Mouse (Mus musculus) megakaryocyte, embryonic 14.5 days (primary cell): Measurements from ENCODE around the gene Rapgef4. TPM values are rescaled to one million over a fixed set of nuclear protein-coding genes. Genes with fewer than 3 reads are reported as not detected.

Experiments used
- H3K27me3 ChIP-seq: replicated peaks from 2 replicates; pipeline ENCODE3; 2012; ENCODE audit warnings: inconsistent platforms
- H3K36me3 ChIP-seq: replicated peaks from 2 replicates; pipeline ENCODE3; 2012; ENCODE audit warnings: low read length, inconsistent platforms, mixed read lengths
- H3K4me1 ChIP-seq: 2 replicates; pipeline ENCODE4 v1.6.1; 2012; ENCODE audit warnings: inconsistent platforms
- H3K4me3 ChIP-seq: replicated peaks from 2 replicates; pipeline ENCODE3; 2012; ENCODE audit warnings: moderate library complexity, mild to moderate bottlenecking, inconsistent platforms
- H3K9me3 ChIP-seq: 2 replicates; pipeline ENCODE4 v1.6.1; 2012; ENCODE audit warnings: inconsistent platforms
- FLI1 ChIP-seq: IDR thresholded peaks from 2 replicates; pipeline ENCODE4 v1.6.1; 2012; ENCODE audit warnings: low read length, inconsistent platforms, mixed read lengths
- GATA1 ChIP-seq: IDR thresholded peaks from 3 replicates; pipeline ENCODE4 v1.6.1; 2012; ENCODE audit warnings: mixed read lengths, low read length, inconsistent platforms, borderline replicate concordance
- polyA plus RNA-seq: library from polyadenylated mRNA; stranded (reverse); fragments of >175 nt; gene quantifications from 2 replicates; pipeline ENCODE4 v1.2.3, GENCODE M21; 2012; ENCODE audit warnings: low replicate concordance; ENCODE audit not compliant: insufficient read depth

Rapgef4 gene
- polyA plus RNA-seq, 1 experiment, result not detected

DNA sequence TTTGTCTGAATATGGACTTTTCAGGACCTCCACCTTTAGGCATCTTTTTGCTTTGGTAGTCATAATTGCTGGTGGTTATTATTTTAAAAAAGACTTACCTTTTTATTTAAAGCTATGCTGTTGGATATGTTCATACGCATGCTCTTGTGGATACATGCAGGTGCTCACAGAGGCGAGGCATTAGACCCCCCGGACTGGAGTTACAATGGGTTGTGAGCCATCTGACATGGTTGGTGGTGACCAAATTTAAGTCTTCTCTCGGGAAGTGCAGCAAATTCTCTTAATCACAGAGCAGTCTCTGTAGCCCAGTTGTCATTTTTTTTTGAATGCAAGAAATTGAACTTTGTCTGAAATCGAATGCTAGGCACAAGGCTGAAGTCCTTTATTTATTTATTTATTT is 40.4 kb downstream of the Rapgef4 start:
- H3K4me1 ChIP-seq, result peaks cover 3% of the 10 kb centered on the region; the same call in 1 of the 2 replicates
- peaks cover 19% of the 10 kb centered on the region for H3K9me3 ChIP-seq
- peaks cover 2% of the 10 kb centered on the region for H3K27me3 ChIP-seq
- TF ChIP-seq FLI1 (no peak), GATA1 (no peak)
- H3K36me3 ChIP-seq, result no peaks in the 10 kb centered on the region
- H3K4me3 ChIP-seq, result no peak overlapping the region

DNA sequence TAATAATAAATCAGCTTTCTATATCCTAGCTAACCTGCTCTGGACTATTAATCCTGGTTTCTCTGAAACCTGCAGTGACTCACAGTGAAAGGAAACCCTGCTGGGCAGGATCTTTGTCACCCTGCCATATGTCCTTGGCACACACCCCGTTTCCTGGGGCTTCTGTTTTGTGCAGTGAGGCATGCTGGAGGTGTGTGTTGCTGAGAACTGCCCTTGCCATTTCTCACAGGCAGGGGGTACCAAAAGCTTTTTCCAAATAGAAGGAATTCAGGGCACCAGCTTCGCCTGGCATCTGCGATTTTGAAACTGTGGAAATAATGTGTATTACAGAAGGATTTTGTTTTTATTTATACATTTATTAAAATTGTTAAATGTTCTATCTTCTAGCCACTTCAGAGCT is 40.8 kb downstream of the Rapgef4 start:
- peaks cover 5% of the 10 kb centered on the region; the same call in 1 of the 2 replicates for H3K4me1 ChIP-seq
- no peak overlapping the region for H3K4me3 ChIP-seq
- H3K9me3 ChIP-seq, result peaks cover 19% of the 10 kb centered on the region
- H3K36me3 ChIP-seq, result no peaks in the 10 kb centered on the region
- no peak for TF ChIP-seq GATA1
- no peak for TF ChIP-seq FLI1
- H3K27me3 ChIP-seq, result peaks cover 2% of the 10 kb centered on the region

DNA sequence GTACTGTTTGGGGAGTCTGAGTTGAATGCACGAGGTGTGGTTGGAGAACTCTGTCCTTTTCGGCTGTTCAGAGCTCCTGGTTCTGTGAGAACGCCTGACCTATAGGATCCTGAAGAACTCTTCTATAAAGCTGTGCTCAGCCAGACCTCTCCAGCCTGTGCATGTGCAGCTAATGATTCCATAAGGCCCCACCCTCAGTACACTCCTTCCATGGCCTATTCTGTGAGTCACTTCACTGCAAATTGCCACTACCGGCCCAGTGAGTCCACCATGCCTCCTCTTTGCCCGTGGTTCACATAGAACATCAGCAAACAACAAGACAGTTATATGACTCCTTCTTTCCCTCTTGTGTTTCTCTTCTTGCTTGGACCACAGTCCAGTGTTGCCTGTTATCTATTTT is 42.8 kb downstream of the Rapgef4 start:
- H3K4me3 ChIP-seq, result no peak overlapping the region

DNA sequence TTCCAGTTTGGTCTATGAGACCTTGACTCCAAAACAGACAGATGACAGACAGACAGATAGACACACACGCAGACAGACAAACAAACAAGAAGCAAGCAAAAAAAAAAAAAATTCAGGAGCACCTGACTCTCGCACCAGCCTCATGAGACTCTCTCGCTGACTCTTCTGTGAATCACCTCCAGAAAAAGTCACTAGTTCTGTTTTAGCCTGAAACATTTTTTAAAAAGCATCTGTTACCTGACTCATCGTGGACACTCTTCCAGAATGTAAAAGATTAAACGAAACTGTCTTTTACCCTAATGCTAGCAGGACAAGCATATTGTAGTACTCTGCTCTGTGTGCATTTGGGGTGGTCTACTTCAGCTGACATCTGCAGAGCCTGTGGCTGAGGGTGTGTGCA is 44.6 kb downstream of the Rapgef4 start:
- Histone ChIP-seq H3K4me3 (no peak overlapping the region), H3K36me3 (no peaks in the 10 kb centered on the region), H3K9me3 (peaks cover 19% of the 10 kb centered on the region), H3K4me1 (peaks cover 11% of the 10 kb centered on the region; the same call in 1 of the 2 replicates), H3K27me3 (peaks cover 2% of the 10 kb centered on the region)
- TF ChIP-seq FLI1, result no peak
- no peak for TF ChIP-seq GATA1

More for the DNA sequence above, 42.8 kb downstream of the Rapgef4 start:
- Histone ChIP-seq H3K9me3 (peaks cover 19% of the 10 kb centered on the region), H3K27me3 (peaks cover 2% of the 10 kb centered on the region), H3K36me3 (no peaks in the 10 kb centered on the region), H3K4me1 (peaks cover 11% of the 10 kb centered on the region; the same call in 1 of the 2 replicates)
- no peak for TF ChIP-seq GATA1
- no peak for TF ChIP-seq FLI1

DNA sequence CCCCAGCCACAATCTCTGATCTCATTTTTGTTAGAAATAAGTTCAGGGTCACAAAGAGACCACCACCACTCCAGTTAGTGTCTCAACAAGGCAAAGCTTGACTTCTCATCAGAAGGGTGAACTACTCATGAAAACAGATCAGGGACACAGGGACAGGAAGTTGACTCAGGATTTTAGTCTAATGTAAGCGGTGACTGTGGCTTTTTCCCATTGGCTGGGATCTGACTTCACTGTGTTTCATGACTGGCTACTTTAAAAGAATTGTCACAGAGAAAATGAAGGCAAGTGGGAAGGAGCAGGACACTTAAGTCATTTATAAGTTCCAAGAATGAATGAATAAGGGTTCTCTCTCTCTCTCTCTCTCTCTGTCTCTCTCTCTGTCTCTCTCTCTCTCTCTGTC is 45.5 kb downstream of the Rapgef4 start:
- H3K36me3 ChIP-seq, result no peaks in the 10 kb centered on the region
- peaks cover 2% of the 10 kb centered on the region for H3K27me3 ChIP-seq
- H3K9me3 ChIP-seq, result peaks cover 19% of the 10 kb centered on the region
- no peak overlapping the region for H3K4me3 ChIP-seq
- TF ChIP-seq GATA1 (no peak), FLI1 (no peak)
- peaks cover 11% of the 10 kb centered on the region for H3K4me1 ChIP-seq

DNA sequence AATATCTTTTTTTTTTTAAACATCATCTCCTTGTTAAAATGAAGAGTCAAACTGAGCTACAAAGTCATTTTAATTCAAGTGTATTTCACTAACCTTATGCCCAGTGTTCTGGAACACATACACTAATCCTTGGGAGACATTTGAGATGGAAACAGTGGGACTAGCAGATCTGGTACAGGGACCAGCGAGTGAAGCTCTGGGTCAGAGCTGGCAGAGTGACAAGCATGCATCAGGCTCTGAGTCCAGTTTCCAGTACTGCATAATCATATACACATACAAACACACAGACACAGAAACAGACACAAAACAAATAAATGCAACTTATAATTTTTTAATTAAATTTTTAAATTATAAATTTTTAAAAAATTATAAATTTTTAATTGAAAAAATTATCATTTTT is 48.0 kb downstream of the Rapgef4 start:
- Histone ChIP-seq H3K4me1 (peaks cover 17% of the 10 kb centered on the region), H3K27me3 (peaks cover 2% of the 10 kb centered on the region)
- no peak for TF ChIP-seq FLI1
- TF ChIP-seq GATA1, result no peak

DNA sequence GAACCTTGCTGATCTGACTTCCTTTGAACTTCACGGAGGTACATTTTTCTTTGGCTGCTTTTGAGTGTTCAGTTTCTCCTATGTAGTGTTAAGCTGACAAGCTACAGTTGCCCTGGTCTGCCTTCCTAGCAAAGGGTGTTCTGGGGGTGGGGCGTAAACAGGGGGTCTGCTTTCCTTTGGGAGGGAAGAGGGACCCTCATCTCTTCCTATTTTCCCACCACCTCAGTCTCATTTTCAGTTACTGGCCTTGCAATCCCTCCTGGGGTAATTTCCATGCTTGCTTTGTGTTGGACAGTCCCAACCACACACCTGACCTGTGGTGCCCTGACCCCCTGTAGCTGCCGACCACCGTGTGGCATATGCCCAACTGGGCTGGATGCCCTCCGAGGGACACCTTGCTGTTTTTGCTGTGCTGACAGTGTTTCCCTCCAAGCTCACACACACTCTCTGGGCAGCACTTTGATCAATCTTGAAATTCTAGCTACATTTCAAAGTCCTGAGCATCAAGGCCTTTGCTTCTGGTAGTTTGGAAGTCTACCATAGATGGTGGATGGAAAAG is 48.6 kb downstream of the Rapgef4 start:
- H3K4me3 ChIP-seq, result no peak overlapping the region
- H3K4me1 ChIP-seq, result peaks cover 17% of the 10 kb centered on the region
- no peaks in the 10 kb centered on the region for H3K36me3 ChIP-seq
- TF ChIP-seq FLI1, result no peak
- no peak for TF ChIP-seq GATA1
- peaks cover 4% of the 10 kb centered on the region for H3K27me3 ChIP-seq
- H3K9me3 ChIP-seq, result peaks cover 5% of the 10 kb centered on the region; the same call in 1 of the 2 replicates

More for the DNA sequence above, 48.0 kb downstream of the Rapgef4 start:
- Histone ChIP-seq H3K4me3 (no peak overlapping the region), H3K9me3 (peaks cover 7% of the 10 kb centered on the region; the same call in 1 of the 2 replicates), H3K36me3 (no peaks in the 10 kb centered on the region)

DNA sequence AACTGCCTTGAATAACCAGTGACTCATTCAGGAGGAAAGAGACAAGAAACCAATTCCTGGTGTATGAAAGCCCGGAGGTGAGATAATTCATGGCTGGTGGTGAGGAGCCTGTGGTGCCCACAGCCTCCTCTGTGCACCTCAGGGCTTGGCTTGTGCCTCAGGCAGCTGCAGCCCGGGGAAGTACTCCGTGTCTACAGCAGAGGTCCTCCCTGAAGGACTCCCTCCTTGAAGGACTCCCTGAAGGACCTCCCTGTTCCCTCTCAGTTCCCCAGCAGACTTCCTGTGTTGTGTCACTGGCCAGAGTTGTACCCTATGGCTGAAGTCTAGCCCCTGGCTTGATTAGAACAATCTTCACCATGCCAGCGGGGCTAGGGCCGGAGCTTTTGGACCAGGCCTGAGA is 50.7 kb downstream of the Rapgef4 start:
- TF ChIP-seq FLI1 (no peak), GATA1 (no peak)

DNA sequence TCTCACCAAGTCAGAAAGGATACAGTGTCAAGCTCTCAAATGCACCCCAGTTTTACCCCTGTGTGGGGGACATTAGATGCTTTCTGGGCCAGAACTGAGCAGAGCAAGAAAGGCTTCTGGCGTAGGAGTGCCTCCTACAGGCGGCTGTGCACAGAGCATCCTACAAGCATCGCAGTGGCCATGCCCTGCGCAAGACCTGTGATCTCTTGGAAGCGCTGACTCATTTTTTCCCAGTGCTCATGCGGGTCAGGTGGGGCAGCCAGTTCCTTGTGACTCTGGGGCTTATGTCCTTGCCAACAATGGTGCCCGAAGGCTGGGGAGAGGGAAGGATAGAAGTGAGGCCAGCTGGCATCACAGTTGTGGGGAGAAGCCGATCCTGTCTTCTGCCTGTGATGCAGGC is 54.6 kb downstream of the Rapgef4 start:
- H3K4me3 ChIP-seq, result no peak overlapping the region
- peaks cover 13% of the 10 kb centered on the region for H3K27me3 ChIP-seq
- no peaks in the 10 kb centered on the region for H3K9me3 ChIP-seq
- TF ChIP-seq FLI1, result no peak
- TF ChIP-seq GATA1, result no peak
- no peaks in the 10 kb centered on the region for H3K36me3 ChIP-seq
- H3K4me1 ChIP-seq, result peaks cover 14% of the 10 kb centered on the region

More for the DNA sequence above, 50.7 kb downstream of the Rapgef4 start:
- H3K27me3 ChIP-seq, result peaks cover 7% of the 10 kb centered on the region
- H3K36me3 ChIP-seq, result no peaks in the 10 kb centered on the region
- H3K9me3 ChIP-seq, result no peaks in the 10 kb centered on the region
- H3K4me3 ChIP-seq, result no peak overlapping the region
- peaks cover 12% of the 10 kb centered on the region for H3K4me1 ChIP-seq

DNA sequence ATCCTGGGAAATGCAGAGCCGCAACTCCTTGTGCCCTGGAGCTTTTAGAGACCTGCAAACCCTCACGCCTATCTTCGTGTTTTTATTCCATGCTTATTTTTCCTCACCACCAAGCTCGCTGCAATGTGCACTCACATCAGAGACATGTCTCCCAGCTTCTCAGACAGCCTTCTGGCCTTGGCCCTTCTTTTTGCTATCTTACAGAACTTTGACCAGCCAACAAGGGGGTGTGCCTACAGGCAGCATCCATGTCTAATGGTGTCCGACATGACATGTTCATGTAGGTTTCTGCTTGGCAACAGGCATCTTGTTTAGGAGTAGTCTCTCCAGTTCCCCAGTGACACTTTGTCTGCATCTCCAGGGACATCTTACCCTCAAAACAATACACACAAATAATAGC is 56.3 kb downstream of the Rapgef4 start:
- TF ChIP-seq GATA1, result no peak
- no peak for TF ChIP-seq FLI1
- Histone ChIP-seq H3K36me3 (no peaks in the 10 kb centered on the region), H3K27me3 (peaks cover 18% of the 10 kb centered on the region), H3K4me1 (peaks cover 7% of the 10 kb centered on the region; the same call in 1 of the 2 replicates), H3K4me3 (no peak overlapping the region), H3K9me3 (peaks cover 4% of the 10 kb centered on the region; the same call in 1 of the 2 replicates)
